Mouse (Mus musculus) ES-Bruce4 (cell line): ENCODE data around the gene Thy1.

Source experiments
- CTCF ChIP-seq: IDR thresholded peaks from one replicate; pipeline ENCODE4 v1.8.1; 2011; ENCODE audit warnings: low read depth, low read length
- POLR2A ChIP-seq: IDR thresholded peaks from one replicate; pipeline ENCODE4 v1.8.1; 2011; ENCODE audit warnings: low read length; ENCODE audit not compliant: insufficient read depth

- TF ChIP-seq CTCF, result no peak
- no peak for TF ChIP-seq POLR2A
Measured at GRCm38 (mm10) chr9:44081581-44081980, 38.4 kb downstream of the Thy1 start.
